Mouse (Mus musculus): ENCODE data around the gene Ggcx. TPM values are rescaled to one million over a fixed set of nuclear protein-coding genes. Genes with fewer than 3 reads are reported as not detected.
"Not testable (repeated sequence)": the region's sequence is repeated elsewhere in the genome, so short reads cannot be mapped to it uniquely, and the experiment has no call there.

The Ggcx gene
- polyA plus RNA-seq, 1 experiment from 2014 or later, result 27.7 TPM

DNA sequence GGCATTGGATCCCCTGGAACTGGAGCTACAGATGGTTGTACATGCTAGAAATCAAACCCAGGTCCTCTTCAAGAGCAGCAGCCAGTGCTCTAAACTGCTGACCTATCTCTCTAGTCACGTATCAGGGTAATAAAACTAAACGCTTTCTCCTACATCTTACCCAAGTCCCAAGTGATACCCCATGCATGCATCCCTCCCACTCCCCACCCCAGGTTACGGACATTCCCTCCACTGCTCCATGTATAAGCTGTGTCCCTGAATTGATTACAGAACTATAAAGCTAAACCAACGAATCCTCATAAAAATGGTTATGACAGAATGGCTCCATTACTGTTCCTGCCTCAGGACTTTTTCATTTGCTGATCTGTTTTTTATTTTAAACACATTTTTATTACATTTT, 52.1 kb downstream of the Ggcx start:
- Histone ChIP-seq H3K9ac (no peak overlapping the region), H3K4me3 (no peak overlapping the region), H3K27ac (no peak overlapping the region), H3K9me3 (replicated peaks) (no peaks in the 10 kb centered on the region), H3K4me1 (replicated peaks) (no peaks in the 10 kb centered on the region; the same call in 1 of the 2 replicates), H3K4me2 (no peak overlapping the region), H3K27me3 (no peaks in the 10 kb centered on the region), H3K36me3 (no peaks in the 10 kb centered on the region)
- ATAC-seq (replicated peaks; ENCODE audit: insufficient number of reproducible peaks, insufficient read depth, low FRiP score, low read depth), result no peak
- WGBS, result 81% methylated on average over 4 of the region's 4 CpGs

DNA sequence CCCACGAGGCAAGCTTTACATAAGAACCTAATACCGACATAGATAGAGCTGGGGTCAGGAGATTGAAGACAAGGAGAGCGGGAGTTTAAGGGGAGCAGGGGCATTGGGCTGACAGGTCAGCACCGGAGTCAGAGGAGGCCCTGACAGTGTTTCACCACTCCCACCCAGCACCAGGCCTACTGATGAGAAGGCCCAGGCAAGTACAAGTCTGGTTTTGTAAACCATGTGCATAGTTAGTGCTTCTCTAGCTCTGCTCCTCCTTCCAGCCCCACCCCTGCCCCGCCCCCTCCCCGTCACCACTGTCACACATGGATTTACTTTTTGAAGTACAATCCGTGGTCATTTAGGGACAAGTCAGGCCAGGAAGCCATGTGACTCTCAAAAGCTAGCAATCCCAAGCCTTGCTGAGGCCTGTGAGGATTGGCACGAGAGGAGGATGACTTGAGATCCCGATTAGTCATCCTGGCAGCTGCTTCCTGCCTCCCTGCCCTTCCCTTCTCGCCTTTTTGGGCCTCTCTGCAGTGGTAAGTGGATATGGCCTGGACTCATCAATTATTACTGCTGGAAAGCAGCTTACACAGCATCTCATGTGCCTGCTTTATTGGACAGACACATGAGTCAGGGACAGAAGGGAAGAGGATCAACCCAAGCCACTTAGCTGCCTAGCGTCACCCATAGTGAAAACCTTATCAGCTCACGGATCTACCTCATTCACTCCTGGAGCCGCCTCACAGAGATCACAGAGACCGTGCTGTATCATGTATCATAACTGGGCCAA, 59.3 kb downstream of the Ggcx start:
- H3K27me3 ChIP-seq, result no peaks in the 10 kb centered on the region
- 0 out of 2 replicates have a peak, but pooled peaks cover 3% of the 10 kb centered on the region for H3K4me1 ChIP-seq (replicated peaks)
- no peak overlapping the region for H3K4me3 ChIP-seq
- H3K36me3 ChIP-seq, result no peaks in the 10 kb centered on the region
- WGBS, result 57% methylated on average over 14 of the region's 14 CpGs
- H3K4me2 ChIP-seq, result no peak overlapping the region
- no peak overlapping the region for H3K9ac ChIP-seq
- no peak for ATAC-seq (replicated peaks; ENCODE audit: insufficient number of reproducible peaks, insufficient read depth, low FRiP score, low read depth)
- no peak overlapping the region for H3K27ac ChIP-seq
- no peaks in the 10 kb centered on the region for H3K9me3 ChIP-seq (replicated peaks)

DNA sequence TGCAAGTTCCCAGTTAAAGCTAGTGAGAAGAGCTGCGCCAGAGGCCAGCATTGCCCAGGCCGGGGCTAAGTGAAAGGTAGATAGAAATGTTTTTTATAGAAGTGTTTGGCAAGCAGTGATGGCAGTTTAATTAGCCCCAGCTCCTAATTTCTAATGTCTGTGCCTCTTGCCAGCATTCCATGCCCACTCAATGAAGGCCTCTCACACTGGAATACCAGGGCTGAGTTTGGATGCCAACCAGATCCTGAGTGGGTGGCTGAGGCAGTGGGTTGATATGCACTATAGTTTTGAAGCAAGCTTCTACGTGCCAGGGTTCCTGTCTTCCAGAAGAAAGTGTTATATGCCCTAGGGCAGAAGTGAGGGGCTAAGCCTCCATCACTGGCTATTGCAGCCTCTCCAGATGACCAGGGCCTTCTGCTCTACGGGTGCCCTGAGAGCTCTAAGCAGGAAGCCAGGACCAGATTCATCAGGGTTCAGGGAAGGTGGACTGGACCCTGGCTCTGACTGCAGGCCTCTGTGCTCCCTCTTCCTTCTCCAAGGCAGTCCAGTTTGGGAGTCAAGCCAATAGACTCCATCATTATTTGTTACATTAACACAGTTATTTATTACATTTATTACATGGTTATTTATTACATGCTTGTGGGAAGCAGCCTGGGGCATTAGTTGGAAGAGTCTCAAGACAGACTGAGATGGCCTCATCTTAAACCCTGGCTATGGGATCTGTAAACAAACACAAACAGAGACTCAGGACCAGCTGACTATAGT, 61.3 kb downstream of the Ggcx start:
- no peak overlapping the region for H3K4me2 ChIP-seq
- whole genome bisulfite sequencing, result 72% methylated on average over 4 of the region's 4 CpGs
- no peak overlapping the region for H3K27ac ChIP-seq
- H3K4me1 ChIP-seq (replicated peaks), result 0 out of 2 replicates have a peak, but pooled peaks cover 3% of the 10 kb centered on the region
- no peaks in the 10 kb centered on the region for H3K36me3 ChIP-seq
- no peak overlapping the region for H3K9ac ChIP-seq
- ATAC-seq (replicated peaks; ENCODE audit: insufficient number of reproducible peaks, insufficient read depth, low FRiP score, low read depth), result no peak
- no peaks in the 10 kb centered on the region for H3K9me3 ChIP-seq (replicated peaks)
- no peak overlapping the region for H3K4me3 ChIP-seq
- H3K27me3 ChIP-seq, result no peaks in the 10 kb centered on the region

DNA sequence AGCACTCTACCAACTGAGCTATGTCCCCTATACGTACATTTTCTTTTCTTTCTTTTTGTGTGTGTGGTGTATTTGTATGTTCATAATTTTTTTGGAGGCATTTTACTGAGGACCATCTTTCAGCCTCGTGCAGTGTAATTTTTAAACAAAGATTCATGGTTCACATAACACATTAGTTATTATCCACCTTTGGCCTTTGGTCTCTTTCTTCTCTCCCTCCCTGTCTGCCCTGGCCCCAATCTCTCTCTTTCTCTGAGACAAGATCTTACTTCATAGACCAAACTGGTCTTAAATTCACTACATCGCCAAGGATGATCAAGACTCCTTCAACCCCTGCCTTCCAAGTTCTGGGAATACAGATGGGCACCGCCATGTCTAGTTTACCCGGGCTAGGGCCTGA, 62.7 kb downstream of the Ggcx start:
- 91% methylated on average over 5 of the region's 5 CpGs for WGBS
- Histone ChIP-seq H3K27ac (no peak overlapping the region), H3K4me3 (no peak overlapping the region), H3K4me1 (replicated peaks) (0 out of 2 replicates have a peak, but pooled peaks cover 3% of the 10 kb centered on the region), H3K27me3 (no peaks in the 10 kb centered on the region), H3K9ac (no peak overlapping the region), H3K36me3 (no peaks in the 10 kb centered on the region), H3K9me3 (replicated peaks) (no peaks in the 10 kb centered on the region), H3K4me2 (no peak overlapping the region)
- ATAC-seq (replicated peaks; ENCODE audit: insufficient number of reproducible peaks, insufficient read depth, low FRiP score, low read depth), result no peak

DNA sequence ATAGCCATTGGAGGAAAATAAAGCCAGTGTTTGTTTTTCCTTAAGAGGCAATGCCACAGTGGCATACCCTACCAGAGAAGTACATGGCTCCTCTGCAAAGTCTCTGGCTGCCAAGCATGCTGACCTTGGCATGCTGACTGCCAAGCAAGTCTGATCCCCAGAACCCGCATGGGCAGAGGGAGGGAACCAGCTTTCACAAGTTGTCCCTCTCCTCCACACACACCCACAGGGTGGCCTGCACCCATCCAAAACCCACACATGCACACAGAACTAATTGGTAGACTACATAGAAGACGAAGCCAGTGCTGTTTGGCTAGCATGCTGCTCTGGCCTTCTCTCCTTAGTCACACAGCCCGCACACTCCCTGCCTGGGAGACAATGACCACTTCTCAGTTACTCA, 63.5 kb downstream of the Ggcx start:
- Histone ChIP-seq H3K9me3 (replicated peaks) (no peaks in the 10 kb centered on the region), H3K4me3 (no peak overlapping the region), H3K9ac (no peak overlapping the region), H3K27me3 (no peaks in the 10 kb centered on the region), H3K27ac (no peak overlapping the region), H3K36me3 (no peaks in the 10 kb centered on the region), H3K4me2 (no peak overlapping the region), H3K4me1 (replicated peaks) (0 out of 2 replicates have a peak, but pooled peaks cover 3% of the 10 kb centered on the region)
- no peak for ATAC-seq (replicated peaks; ENCODE audit: insufficient number of reproducible peaks, insufficient read depth, low FRiP score, low read depth)
- 72% methylated on average over 3 of the region's 3 CpGs for WGBS

DNA sequence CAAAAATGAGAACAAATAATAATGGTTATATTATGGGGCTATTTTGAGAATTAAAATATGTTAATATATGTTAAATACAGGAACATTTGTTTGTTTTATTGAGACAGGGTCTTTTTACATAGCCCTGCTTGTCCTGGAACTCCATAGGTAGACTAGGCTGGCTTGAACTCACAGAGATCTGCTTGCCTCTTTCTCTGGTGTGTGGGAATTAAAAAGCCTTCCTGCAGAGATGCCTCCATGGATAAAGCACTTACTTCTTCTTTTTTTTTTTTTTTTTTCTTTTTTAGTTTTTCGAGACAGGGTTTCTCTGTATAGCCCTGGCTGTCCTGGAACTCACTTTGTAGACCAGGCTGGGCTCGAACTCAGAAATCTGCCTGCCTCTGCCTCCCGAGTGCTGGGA, 64.6 kb downstream of the Ggcx start:
- H3K4me3 ChIP-seq; H3K27me3 ChIP-seq; H3K4me2 ChIP-seq; ATAC-seq (replicated peaks; ENCODE audit: insufficient number of reproducible peaks, insufficient read depth, low FRiP score, low read depth); H3K27ac ChIP-seq; H3K9ac ChIP-seq; H3K9me3 ChIP-seq (replicated peaks); H3K36me3 ChIP-seq; H3K4me1 ChIP-seq (replicated peaks): not testable (repeated sequence)
- 85% methylated on average over 2 of the region's 3 CpGs for WGBS

DNA sequence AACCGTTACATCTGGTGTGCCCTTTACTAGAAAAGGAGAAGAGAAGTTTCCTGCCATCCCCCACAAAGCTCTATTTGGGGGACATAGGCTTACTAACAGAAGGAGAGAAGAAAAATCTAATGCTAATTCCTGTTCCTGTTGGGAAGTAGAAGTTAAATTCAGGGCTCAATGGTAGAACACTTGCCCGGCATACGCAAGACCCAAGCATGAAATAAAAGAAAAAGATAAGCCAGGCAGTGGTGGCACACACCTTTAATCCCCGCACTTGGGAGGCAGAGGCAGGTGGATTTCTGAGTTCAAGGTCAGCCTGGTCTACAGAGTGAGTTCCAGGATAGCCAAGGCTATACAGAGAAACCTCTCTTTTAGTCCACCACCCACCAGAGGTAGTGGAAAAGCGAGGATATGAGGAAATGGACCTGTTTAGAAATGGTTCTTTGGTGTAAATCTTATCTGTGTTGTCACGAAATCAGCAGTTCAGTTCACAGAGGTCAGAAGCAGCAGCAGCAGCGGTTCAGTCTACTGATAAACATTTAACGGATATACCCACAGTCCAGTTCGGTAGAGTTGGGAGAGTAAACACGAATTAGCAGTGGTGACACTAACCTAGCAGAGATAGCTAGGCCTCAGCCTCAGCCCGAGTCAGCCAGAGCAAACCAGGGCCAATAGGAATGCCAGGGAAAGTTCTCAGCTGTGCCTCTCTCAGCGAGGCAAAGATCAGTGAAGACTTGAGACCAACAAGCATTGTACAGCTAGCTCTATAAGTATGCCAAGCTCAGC, 65.7 kb downstream of the Ggcx start:
- Histone ChIP-seq H3K36me3 (no peaks in the 10 kb centered on the region), H3K4me2 (no peak overlapping the region), H3K9me3 (replicated peaks) (no peaks in the 10 kb centered on the region), H3K27me3 (no peaks in the 10 kb centered on the region), H3K4me3 (no peak overlapping the region), H3K4me1 (replicated peaks) (no peaks in the 10 kb centered on the region), H3K27ac (no peak overlapping the region), H3K9ac (no peak overlapping the region)
- WGBS, result 78% methylated on average over 12 of the region's 12 CpGs
- no peak for ATAC-seq (replicated peaks; ENCODE audit: insufficient number of reproducible peaks, insufficient read depth, low FRiP score, low read depth)

DNA sequence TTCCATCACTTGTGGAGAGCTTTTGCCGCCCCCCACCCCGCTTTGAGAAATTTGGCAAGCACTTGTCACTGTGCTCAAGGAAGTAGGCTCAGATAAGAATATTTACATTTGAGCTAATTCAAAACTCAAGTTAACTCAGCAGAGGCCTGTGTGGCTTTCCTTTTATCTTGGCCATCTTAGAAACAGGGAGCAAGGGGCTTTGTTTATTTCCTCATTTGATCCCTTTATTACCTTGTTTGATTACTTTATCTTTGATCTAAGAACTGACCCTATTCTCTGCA, 66.3 kb downstream of the Ggcx start:
- no peaks in the 10 kb centered on the region for H3K36me3 ChIP-seq
- WGBS, result 48% methylated on average over 2 of the region's 2 CpGs
- no peaks in the 10 kb centered on the region for H3K4me1 ChIP-seq (replicated peaks)
- no peak overlapping the region for H3K27ac ChIP-seq
- no peaks in the 10 kb centered on the region for H3K9me3 ChIP-seq (replicated peaks)
- H3K27me3 ChIP-seq, result no peaks in the 10 kb centered on the region
- H3K4me3 ChIP-seq, result no peak overlapping the region
- ATAC-seq (replicated peaks; ENCODE audit: insufficient number of reproducible peaks, insufficient read depth, low FRiP score, low read depth), result no peak
- no peak overlapping the region for H3K4me2 ChIP-seq
- H3K9ac ChIP-seq, result no peak overlapping the region

Other genes with a start within 250 kb of the Ggcx start
- gene Atoh8, start 178.7 kb upstream of the Ggcx start, polyA plus RNA-seq (2015; fragmentation: Nextera tagmentation; extraction: Ambion mirVana), result 14.0 and 17.4 TPM in 2 replicates
- 2.1 and 6.4 TPM in 2 replicates for gene Sftpb, start 109.7 kb upstream of the Ggcx start, polyA plus RNA-seq (2015; fragmentation: Nextera tagmentation; extraction: Ambion mirVana)
- gene Usp39, start 69.1 kb upstream of the Ggcx start, polyA plus RNA-seq (2015; fragmentation: Nextera tagmentation; extraction: Ambion mirVana), result 25.3 and 28.0 TPM in 2 replicates
- 15.6 and 20.0 TPM in 2 replicates for gene 0610030E20Rik, start 67.0 kb upstream of the Ggcx start, polyA plus RNA-seq (2015; fragmentation: Nextera tagmentation; extraction: Ambion mirVana)
- gene Tmem150a, start 58.9 kb upstream of the Ggcx start, polyA plus RNA-seq (2015; fragmentation: Nextera tagmentation; extraction: Ambion mirVana), result 11.1 and 12.8 TPM in 2 replicates
- gene Rnf181, start 47.4 kb upstream of the Ggcx start, polyA plus RNA-seq (2015; fragmentation: Nextera tagmentation; extraction: Ambion mirVana), result 76.8 and 86.0 TPM in 2 replicates
- 43.2 and 46.1 TPM in 2 replicates for gene Vamp5, start 33.8 kb upstream of the Ggcx start, polyA plus RNA-seq (2015; fragmentation: Nextera tagmentation; extraction: Ambion mirVana)
- 123 and 142 TPM in 2 replicates for gene Vamp8, start 23.6 kb upstream of the Ggcx start, polyA plus RNA-seq (2015; fragmentation: Nextera tagmentation; extraction: Ambion mirVana)
- 247 and 267 TPM in 2 replicates for gene Mat2a, start 25.2 kb downstream of the Ggcx start, polyA plus RNA-seq (2015; fragmentation: Nextera tagmentation; extraction: Ambion mirVana)
- not detected in 2 replicates for gene Sh2d6, start 107.4 kb downstream of the Ggcx start, polyA plus RNA-seq (2015; fragmentation: Nextera tagmentation; extraction: Ambion mirVana)
- gene Capg, start 130.1 kb downstream of the Ggcx start, polyA plus RNA-seq (2015; fragmentation: Nextera tagmentation; extraction: Ambion mirVana), result 22.6 and 36.5 TPM in 2 replicates
- 12.3 and 13.5 TPM in 2 replicates for gene Elmod3, start 184.1 kb downstream of the Ggcx start, polyA plus RNA-seq (2015; fragmentation: Nextera tagmentation; extraction: Ambion mirVana)
- 19.8 and 21.4 TPM in 2 replicates for gene Retsat, start 184.2 kb downstream of the Ggcx start, polyA plus RNA-seq (2015; fragmentation: Nextera tagmentation; extraction: Ambion mirVana)
- gene Tgoln1, start 202.7 kb downstream of the Ggcx start, polyA plus RNA-seq (2015; fragmentation: Nextera tagmentation; extraction: Ambion mirVana), result 22.7 and 24.4 TPM in 2 replicates

Data from heart, embryonic 15.5 days (tissue).